Mouse (Mus musculus) small intestine, adult 2 months (tissue): Measurements from ENCODE around the gene Rbm20.

Experiments
- CTCF ChIP-seq: fragments of 200-500 bp; IDR thresholded peaks from 2 replicates; pipeline ENCODE4 v1.5.1; 2012; ENCODE audit warnings: low read depth, mild to moderate bottlenecking, control low read depth, inconsistent platforms, low read length, moderate library complexity, mixed read lengths; ENCODE audit not compliant: insufficient replicate concordance, insufficient read length; ENCODE audit errors: extremely low read depth
- POLR2A ChIP-seq: fragments of 200-500 bp; IDR thresholded peaks from 2 replicates; pipeline ENCODE4 v1.6.1; 2012; ENCODE audit warnings: low read depth, mild to moderate bottlenecking, control low read depth, inconsistent platforms, low read length, moderate library complexity

DNA sequence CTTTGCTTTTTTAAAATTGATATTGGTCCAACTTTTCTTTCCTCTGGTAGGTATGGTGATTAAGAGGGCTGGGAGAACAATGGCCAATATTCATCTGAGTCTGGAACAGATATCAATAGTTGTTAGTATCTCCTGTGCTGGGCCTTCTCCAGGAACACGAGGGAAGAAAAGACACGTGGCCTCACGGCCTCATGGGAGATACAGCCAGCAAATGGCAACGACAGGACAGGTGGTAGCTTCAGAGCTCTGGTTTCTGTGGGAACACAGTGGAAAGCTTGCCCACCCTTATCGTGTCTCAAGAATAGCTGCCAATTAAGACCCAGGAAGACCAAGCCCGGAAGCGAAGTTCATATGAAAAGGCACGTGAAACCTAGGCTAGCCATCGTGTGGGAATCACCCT lies 12.3 kb upstream of the Rbm20 start:
- no peak for TF ChIP-seq CTCF
- no peak for TF ChIP-seq POLR2A
